Mouse (Mus musculus): ENCODE measurements at regions not wholly inside any gene's neighbourhood (a gene's known extent, or its start where the extent isn't known, plus 50 kb on each side); places are given as distances from the start of the nearest gene placed in this dataset.

DNA sequence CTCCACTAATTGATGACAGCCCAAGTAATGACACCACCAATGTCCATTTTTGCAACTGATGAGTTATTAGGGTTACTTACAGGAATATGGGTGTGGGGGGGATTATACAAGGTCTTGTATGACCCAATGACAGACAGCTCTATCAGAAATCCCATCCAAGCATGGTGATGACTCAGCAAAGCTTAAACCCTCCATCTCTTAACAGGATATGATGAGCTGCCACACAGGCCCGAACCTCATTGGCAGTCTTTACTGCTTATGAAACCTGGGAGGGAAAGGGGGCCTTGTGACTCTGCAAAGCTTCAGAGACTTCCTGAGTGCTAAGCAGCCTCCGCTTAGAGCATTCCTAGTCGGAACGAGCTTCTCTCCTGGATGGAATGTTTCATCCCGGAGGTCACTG lies 176.4 kb downstream of the 1700010I14Rik start:
- Histone ChIP-seq H3K4me3 (ENCODE audit: low read length) (no peak overlapping the region), H3K36me3 (ENCODE audit: control insufficient read depth, insufficient read depth, low read length) (no peaks in the 10 kb centered on the region), H3K27me3 (ENCODE audit: control insufficient read depth, insufficient read depth, low read length) (no peaks in the 10 kb centered on the region), H3K4me1 (ENCODE audit: control insufficient read depth, insufficient read depth, low read length) (peaks cover 3% of the 10 kb centered on the region), H3K9me3 (ENCODE audit: control insufficient read depth, low read length) (no peaks in the 10 kb centered on the region), H3K9ac (ENCODE audit: low read depth, low read length) (no peak overlapping the region), H3K27ac (ENCODE audit: low read depth, low read length) (no peak overlapping the region), H3K4me2 (replicated peaks; ENCODE audit: low read depth, low read length) (no peak overlapping the region)
- WGBS = 85% methylated on average over 5 of the region's 5 CpGs
- no peak for ATAC-seq (ENCODE audit: low FRiP score, low TSS enrichment)

DNA sequence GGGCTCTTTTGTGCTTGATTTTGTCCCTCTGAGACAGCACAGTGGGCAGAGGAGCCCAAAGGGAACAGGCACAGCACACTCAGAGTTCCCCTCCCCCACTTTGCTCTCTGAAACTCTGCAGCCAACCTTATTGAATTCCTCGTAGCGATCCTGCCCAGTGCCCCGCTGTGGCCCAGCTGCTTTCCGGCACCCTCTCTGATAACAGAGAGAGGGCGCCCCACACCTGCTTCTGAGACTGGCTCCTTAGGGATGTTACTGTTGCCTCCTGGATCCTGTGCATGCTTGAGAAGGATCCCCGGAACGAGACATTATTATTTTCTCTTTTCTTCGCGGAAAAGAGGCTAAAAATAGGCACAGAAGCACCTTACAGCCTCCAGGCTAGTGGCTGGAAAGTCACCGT lies 179.0 kb downstream of the 1700010I14Rik start:
- Histone ChIP-seq H3K9me3 (ENCODE audit: control insufficient read depth, low read length) (no peaks in the 10 kb centered on the region), H3K4me2 (replicated peaks; ENCODE audit: low read depth, low read length) (peak overlapping the region; percentile 83), H3K4me3 (ENCODE audit: low read length) (peak overlapping the region; percentile 41), H3K4me1 (ENCODE audit: control insufficient read depth, insufficient read depth, low read length) (peaks cover 3% of the 10 kb centered on the region), H3K9ac (ENCODE audit: low read depth, low read length) (peak overlapping the region; percentile 44), H3K27ac (ENCODE audit: low read depth, low read length) (no peak overlapping the region), H3K36me3 (ENCODE audit: control insufficient read depth, insufficient read depth, low read length) (no peaks in the 10 kb centered on the region), H3K27me3 (ENCODE audit: control insufficient read depth, insufficient read depth, low read length) (no peaks in the 10 kb centered on the region)
- peak; percentile 83 for ATAC-seq (ENCODE audit: low FRiP score, low TSS enrichment)
- WGBS = under 1% methylated on average over 10 of the region's 10 CpGs

DNA sequence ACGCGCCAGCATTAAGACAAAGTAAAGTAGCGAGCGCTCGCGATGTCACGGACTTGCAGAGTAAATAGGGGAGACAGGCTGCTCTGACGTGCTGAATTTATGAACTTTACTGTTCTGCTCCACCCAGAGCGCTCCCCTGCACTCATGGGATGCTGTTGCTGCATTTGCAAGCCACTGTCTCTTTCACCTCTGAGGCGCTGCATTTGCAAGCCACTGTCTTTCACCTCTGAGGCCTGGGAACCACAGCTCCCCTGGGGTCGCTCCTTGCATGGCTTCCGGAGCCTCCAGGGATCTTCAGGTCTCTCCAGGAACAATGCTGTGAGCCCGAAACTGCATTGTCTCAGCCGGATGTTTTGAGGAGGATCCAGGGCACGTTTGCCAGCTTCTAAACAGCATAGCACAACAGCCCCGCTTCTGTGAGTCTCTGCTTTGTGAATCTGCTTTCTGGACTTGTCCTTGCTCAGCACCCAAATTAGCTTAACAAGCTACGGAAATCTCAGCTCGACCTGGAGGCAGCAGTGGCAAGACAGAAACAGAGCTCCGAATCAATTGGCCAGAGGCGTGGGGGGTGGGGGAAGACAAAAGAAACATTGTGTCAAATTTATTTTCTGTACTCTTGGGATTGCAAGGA lies 179.6 kb downstream of the 1700010I14Rik start:
- Histone ChIP-seq H3K4me3 (ENCODE audit: low read length) (peak overlapping the region; percentile 41), H3K36me3 (ENCODE audit: control insufficient read depth, insufficient read depth, low read length) (no peaks in the 10 kb centered on the region), H3K4me2 (replicated peaks; ENCODE audit: low read depth, low read length) (peak overlapping the region; percentile 83), H3K27ac (ENCODE audit: low read depth, low read length) (no peak overlapping the region), H3K9ac (ENCODE audit: low read depth, low read length) (peak overlapping the region; percentile 44), H3K4me1 (ENCODE audit: control insufficient read depth, insufficient read depth, low read length) (peaks cover 3% of the 10 kb centered on the region), H3K27me3 (ENCODE audit: control insufficient read depth, insufficient read depth, low read length) (no peaks in the 10 kb centered on the region), H3K9me3 (ENCODE audit: control insufficient read depth, low read length) (no peaks in the 10 kb centered on the region)
- ATAC-seq (ENCODE audit: low FRiP score, low TSS enrichment) = peak; percentile 51; the same call in 1 of the 2 replicates
- under 1% methylated on average over 20 of the region's 20 CpGs for WGBS

DNA sequence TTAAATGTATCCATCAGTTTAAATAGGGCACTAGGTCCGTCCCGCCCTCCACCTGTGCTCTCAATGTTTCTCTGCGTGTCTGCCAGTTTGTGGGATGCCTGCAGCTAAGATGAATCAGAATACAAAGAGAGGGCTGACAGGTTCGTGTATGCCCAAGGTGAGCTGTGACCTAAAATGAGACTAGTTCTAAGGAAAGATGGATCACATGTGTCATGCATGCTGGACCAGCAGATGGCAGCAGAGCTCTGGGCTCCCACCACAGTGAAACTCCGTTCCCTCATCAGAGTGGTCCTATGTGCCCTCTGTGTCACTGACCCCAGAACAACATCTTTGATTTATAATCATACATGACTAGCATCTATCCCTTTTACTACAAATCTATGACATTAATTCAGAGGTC lies 180.3 kb downstream of the 1700010I14Rik start:
- Histone ChIP-seq H3K27me3 (ENCODE audit: control insufficient read depth, insufficient read depth, low read length) (no peaks in the 10 kb centered on the region), H3K27ac (ENCODE audit: low read depth, low read length) (no peak overlapping the region), H3K4me3 (ENCODE audit: low read length) (peak overlapping the region; percentile 41), H3K4me1 (ENCODE audit: control insufficient read depth, insufficient read depth, low read length) (peaks cover 3% of the 10 kb centered on the region), H3K9ac (ENCODE audit: low read depth, low read length) (no peak overlapping the region), H3K4me2 (replicated peaks; ENCODE audit: low read depth, low read length) (peak overlapping the region; percentile 83), H3K9me3 (ENCODE audit: control insufficient read depth, low read length) (no peaks in the 10 kb centered on the region), H3K36me3 (ENCODE audit: control insufficient read depth, insufficient read depth, low read length) (no peaks in the 10 kb centered on the region)
- WGBS = 0% methylated on average over 5 of the region's 5 CpGs
- ATAC-seq (ENCODE audit: low FRiP score, low TSS enrichment) = peak; percentile 81

DNA sequence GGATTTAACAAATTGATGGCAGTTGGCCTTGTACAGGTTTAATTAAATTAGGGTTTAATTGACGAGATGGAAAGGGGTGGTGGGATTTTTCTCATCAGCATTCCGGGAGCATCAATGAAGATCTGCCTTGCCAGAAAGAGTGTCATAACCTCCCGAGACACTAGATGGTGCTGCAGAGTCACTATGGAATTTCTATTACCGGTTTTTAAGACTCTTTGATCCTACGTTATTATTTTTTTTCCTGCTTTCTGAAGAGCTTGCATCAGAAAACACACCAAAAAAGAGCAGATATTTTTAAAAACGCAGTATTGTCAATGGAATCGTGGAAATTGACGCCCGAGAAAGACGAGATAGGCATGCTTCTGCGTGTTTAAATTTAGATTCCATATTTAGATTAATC lies 181.2 kb downstream of the 1700010I14Rik start:
- no peaks in the 10 kb centered on the region for H3K27me3 ChIP-seq (ENCODE audit: control insufficient read depth, insufficient read depth, low read length)
- H3K27ac ChIP-seq (ENCODE audit: low read depth, low read length) = no peak overlapping the region
- no peak for ATAC-seq (ENCODE audit: low FRiP score, low TSS enrichment)
- no peak overlapping the region for H3K4me3 ChIP-seq (ENCODE audit: low read length)
- H3K9ac ChIP-seq (ENCODE audit: low read depth, low read length) = no peak overlapping the region
- no peaks in the 10 kb centered on the region for H3K9me3 ChIP-seq (ENCODE audit: control insufficient read depth, low read length)
- H3K4me1 ChIP-seq (ENCODE audit: control insufficient read depth, insufficient read depth, low read length) = peaks cover 3% of the 10 kb centered on the region
- H3K36me3 ChIP-seq (ENCODE audit: control insufficient read depth, insufficient read depth, low read length) = no peaks in the 10 kb centered on the region
- 21% methylated on average over 11 of the region's 11 CpGs for WGBS
- H3K4me2 ChIP-seq (replicated peaks; ENCODE audit: low read depth, low read length) = no peak overlapping the region

DNA sequence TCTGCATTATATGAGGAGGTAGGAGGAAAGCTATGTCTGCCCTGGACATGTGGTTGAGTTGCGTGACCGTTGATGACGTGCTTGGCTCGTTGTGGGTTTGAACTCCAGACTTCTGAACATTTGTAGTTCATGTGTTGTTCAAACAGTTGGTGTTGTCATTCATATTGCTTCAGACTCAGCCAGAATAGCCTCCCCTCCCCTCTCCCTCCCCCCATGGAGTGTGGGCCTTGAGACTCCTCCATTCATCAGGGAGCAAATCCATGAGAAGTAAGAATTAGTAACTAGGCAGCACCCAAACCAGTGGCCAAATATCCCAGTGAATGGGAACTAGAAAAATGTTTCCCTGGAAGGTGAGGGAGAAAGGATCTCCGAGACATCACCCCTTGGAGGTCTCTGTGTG lies 209.0 kb downstream of the 1700010I14Rik start:
- H3K4me1 ChIP-seq (ENCODE audit: control insufficient read depth, insufficient read depth, low read length) = no peaks in the 10 kb centered on the region
- no peaks in the 10 kb centered on the region for H3K36me3 ChIP-seq (ENCODE audit: control insufficient read depth, insufficient read depth, low read length)
- H3K4me2 ChIP-seq (replicated peaks; ENCODE audit: low read depth, low read length) = no peak overlapping the region
- H3K27me3 ChIP-seq (ENCODE audit: control insufficient read depth, insufficient read depth, low read length) = no peaks in the 10 kb centered on the region
- no peaks in the 10 kb centered on the region for H3K9me3 ChIP-seq (ENCODE audit: control insufficient read depth, low read length)
- WGBS = 90% methylated on average over 5 of the region's 5 CpGs
- H3K9ac ChIP-seq (ENCODE audit: low read depth, low read length) = no peak overlapping the region
- H3K4me3 ChIP-seq (ENCODE audit: low read length) = no peak overlapping the region
- no peak overlapping the region for H3K27ac ChIP-seq (ENCODE audit: low read depth, low read length)
- ATAC-seq (ENCODE audit: low FRiP score, low TSS enrichment) = no peak

DNA sequence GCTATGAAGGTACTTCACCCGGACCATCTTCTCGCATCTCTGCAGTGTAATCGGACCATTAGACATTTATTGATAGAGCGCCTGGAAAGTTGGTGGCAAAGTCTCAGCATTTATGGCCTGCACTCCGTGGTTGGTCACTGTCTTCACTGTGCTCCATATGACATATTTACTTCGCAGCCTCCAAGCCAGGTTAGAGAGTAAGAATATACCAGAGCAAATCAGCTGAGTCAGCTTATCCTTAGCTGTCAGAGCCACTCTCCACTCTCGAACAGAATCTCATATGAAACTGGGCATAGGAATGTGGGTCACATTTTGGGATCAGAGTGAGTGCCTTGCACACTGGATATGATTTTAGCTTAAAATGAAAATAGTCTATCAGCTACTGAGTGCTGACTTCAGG lies 212.3 kb downstream of the 1700010I14Rik start:
- WGBS = 90% methylated on average over 7 of the region's 7 CpGs
- no peak overlapping the region for H3K9ac ChIP-seq (ENCODE audit: low read depth, low read length)

DNA sequence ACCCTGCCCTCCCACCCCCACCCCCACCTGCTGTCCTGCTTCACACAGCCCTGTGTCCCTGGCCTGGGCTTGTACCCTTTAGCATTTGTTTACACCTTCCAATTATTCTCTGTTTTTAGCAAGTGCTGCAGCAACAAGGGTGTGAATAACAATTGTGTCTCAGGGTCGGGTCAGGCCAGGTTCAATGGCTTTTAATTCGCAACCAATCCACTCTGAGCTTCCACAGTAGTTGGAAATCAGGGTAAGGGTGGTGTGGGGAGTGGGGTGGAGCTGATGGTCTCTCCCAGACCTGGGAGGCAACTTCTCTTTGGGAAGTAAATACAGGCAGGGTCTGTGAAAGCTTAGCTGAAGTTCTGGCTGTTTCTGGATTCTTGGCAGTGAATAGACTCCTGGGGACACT lies 214.4 kb downstream of the 1700010I14Rik start:
- no peak overlapping the region for H3K4me2 ChIP-seq (replicated peaks; ENCODE audit: low read depth, low read length)
- no peaks in the 10 kb centered on the region for H3K4me1 ChIP-seq (ENCODE audit: control insufficient read depth, insufficient read depth, low read length)
- H3K4me3 ChIP-seq (ENCODE audit: low read length) = no peak overlapping the region
- no peaks in the 10 kb centered on the region for H3K27me3 ChIP-seq (ENCODE audit: control insufficient read depth, insufficient read depth, low read length)
- no peak overlapping the region for H3K27ac ChIP-seq (ENCODE audit: low read depth, low read length)
- ATAC-seq (ENCODE audit: low FRiP score, low TSS enrichment) = no peak
- H3K9me3 ChIP-seq (ENCODE audit: control insufficient read depth, low read length) = no peaks in the 10 kb centered on the region
- no peaks in the 10 kb centered on the region for H3K36me3 ChIP-seq (ENCODE audit: control insufficient read depth, insufficient read depth, low read length)
- 10% methylated on average over 2 of the region's 2 CpGs for WGBS
- no peak overlapping the region for H3K9ac ChIP-seq (ENCODE audit: low read depth, low read length)

More for the DNA sequence above, 212.3 kb downstream of the 1700010I14Rik start:
- Histone ChIP-seq H3K4me3 (ENCODE audit: low read length) (no peak overlapping the region), H3K9me3 (ENCODE audit: control insufficient read depth, low read length) (no peaks in the 10 kb centered on the region), H3K4me1 (ENCODE audit: control insufficient read depth, insufficient read depth, low read length) (no peaks in the 10 kb centered on the region), H3K36me3 (ENCODE audit: control insufficient read depth, insufficient read depth, low read length) (no peaks in the 10 kb centered on the region), H3K4me2 (replicated peaks; ENCODE audit: low read depth, low read length) (no peak overlapping the region), H3K27ac (ENCODE audit: low read depth, low read length) (no peak overlapping the region), H3K27me3 (ENCODE audit: control insufficient read depth, insufficient read depth, low read length) (no peaks in the 10 kb centered on the region)
- ATAC-seq (ENCODE audit: low FRiP score, low TSS enrichment) = no peak

DNA sequence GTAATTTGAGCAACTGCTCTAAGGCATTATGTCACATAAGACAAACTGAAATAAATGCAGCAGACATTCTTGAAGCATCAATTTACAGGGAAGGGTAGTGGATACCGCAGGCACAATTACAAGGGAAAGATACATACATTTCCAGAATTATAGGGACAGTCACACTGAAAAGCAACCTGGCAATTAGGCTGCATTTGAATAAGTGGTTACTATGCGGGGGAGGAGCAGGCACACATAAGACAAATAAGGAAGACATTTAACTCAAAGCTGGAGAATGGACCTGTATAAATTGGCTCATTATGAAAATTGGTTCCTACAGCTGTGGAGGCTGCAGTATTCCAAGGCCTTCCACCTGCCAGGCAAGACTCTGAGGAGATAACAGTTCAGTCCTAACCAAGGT lies 211.2 kb upstream of the Gm17728 start:
- no peaks in the 10 kb centered on the region for H3K9me3 ChIP-seq (ENCODE audit: control insufficient read depth, low read length)
- WGBS = 81% methylated on average over 2 of the region's 2 CpGs
- no peaks in the 10 kb centered on the region for H3K4me1 ChIP-seq (ENCODE audit: control insufficient read depth, insufficient read depth, low read length)
- H3K9ac ChIP-seq (ENCODE audit: low read depth, low read length) = no peak overlapping the region
- H3K27ac ChIP-seq (ENCODE audit: low read depth, low read length) = no peak overlapping the region
- no peaks in the 10 kb centered on the region for H3K36me3 ChIP-seq (ENCODE audit: control insufficient read depth, insufficient read depth, low read length)
- no peak overlapping the region for H3K4me2 ChIP-seq (replicated peaks; ENCODE audit: low read depth, low read length)
- H3K27me3 ChIP-seq (ENCODE audit: control insufficient read depth, insufficient read depth, low read length) = no peaks in the 10 kb centered on the region
- H3K4me3 ChIP-seq (ENCODE audit: low read length) = no peak overlapping the region
- no peak for ATAC-seq (ENCODE audit: low FRiP score, low TSS enrichment)
